Mouse (Mus musculus) lung, postnatal 36 days (tissue): ENCODE data around the gene Bpifa5.
"Not testable (repeated sequence)": the region's sequence is repeated elsewhere in the genome, so short reads cannot be mapped to it uniquely, and the experiment has no call there.

Source experiments
- DNase-seq: peaks from one replicate; pipeline ENCODE4 v3.0.0; 2022; ENCODE audit warnings: mixed read lengths

The Bpifa5 gene

GRCm38 (mm10) chr2:154162307-154162706 is at the start of gene Bpifa5:
Bpifa5 (plus strand) TSS chr2:154162607.
- DNase-seq, result no peak

DNA sequence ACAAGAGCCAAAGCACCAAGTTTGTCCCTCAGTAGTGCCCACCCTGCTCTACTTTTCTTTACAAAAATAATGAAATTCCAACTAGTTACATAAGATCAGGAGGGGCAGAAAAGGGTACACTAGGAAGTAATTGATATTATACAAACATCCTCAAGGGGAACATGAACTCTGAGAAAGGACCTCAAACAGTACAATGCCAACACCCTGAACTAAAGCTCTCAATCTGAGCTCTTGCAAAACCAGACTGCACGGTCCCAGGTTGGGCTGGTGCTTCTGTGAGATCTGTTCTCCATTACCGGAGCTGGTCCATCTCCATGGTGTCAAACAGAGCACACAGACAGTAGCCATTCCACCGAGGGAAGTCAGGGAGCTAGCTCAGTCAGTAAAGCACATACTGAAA is 45.0 kb upstream of the Bpifa5 start:
- peak; percentile 45 for DNase-seq

DNA sequence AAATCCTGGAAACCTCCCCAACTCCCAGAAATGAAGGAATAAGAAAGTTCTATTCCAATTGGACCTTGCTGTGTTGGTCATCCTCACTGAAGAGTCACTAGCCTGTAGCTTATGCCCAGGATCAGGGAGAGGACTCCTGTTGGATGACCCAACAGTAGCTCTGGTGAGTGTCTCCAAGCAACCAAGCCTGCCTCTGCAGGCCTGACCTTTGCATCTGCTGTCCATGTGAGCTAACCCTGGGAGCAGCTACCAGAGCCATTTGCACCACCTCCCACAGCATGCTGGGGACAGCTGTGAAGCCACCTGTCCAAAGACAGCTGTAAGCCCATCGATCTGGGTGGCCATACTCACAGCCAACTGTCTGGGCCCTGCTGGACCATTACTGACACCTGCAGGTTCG is 32.3 kb upstream of the Bpifa5 start, which contains the start of gene Bpifa3:
Bpifa3 (plus strand) TSS at position 217 of the 400 bp plus-strand sequence.
- no peak for DNase-seq

DNA sequence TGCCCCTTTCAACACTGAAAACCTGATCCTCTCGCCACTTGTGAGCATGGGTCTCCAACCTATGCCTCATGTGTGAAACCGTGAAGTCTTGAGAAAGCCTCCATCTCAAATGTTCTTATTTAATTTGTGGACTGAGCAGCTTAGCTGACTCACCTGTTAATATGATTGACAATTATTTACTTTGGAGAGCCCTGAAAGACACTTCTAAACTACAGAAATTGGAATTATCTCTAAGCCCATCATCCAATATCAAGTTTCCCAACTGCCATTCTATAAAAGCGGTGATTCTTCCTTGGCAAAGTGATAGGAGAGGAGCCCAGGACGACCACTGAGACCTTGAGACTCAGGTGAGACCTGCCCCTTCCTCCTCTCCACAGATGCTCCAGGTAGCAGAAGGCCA is 19.8 kb upstream of the Bpifa5 start, which contains the start of gene Bpifa1:
Bpifa1 (plus strand) TSS at position 301 of the 400 bp plus-strand sequence.
- no peak for DNase-seq

DNA sequence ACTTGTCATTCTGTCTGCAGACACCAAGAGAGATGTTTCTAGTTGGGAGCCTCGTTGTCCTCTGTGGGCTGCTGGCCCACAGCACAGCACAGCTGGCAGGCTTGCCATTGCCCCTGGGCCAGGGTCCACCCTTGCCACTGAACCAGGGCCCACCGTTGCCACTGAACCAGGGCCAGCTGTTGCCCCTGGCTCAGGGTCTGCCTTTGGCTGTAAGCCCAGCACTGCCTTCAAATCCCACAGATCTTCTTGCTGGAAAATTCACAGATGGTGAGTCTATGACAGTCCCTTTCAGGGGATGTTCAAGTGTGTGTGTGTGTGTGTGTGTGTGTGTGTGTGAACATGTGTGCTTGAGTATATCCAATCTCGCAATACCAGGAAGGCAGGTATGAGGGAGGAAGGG is 18.7 kb upstream of the Bpifa5 start:
- DNase-seq, result no peak

- no peak for DNase-seq
Measured at GRCm38 (mm10) chr2:154147496-154147895, 14.9 kb upstream of the Bpifa5 start.

DNA sequence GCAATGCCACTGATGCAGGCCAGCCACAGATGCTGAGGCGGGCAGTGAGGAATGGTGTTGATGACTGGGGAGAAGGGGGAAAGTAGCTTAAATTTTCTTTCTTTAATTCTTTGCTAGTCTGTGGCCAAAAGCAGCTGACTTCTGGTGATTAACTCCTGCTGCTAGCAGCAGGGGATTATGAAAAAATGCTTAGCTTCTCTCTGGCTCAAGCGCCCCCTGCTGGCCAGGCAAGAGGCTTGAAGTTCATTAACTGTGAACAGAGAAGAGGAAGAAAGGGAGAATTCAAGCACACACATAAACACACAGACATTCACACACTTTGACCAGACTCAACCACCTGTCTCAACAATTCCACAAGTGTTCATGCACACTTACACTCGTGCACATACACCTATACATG is 4.0 kb upstream of the Bpifa5 start:
- DNase-seq, result peak; percentile 29

DNA sequence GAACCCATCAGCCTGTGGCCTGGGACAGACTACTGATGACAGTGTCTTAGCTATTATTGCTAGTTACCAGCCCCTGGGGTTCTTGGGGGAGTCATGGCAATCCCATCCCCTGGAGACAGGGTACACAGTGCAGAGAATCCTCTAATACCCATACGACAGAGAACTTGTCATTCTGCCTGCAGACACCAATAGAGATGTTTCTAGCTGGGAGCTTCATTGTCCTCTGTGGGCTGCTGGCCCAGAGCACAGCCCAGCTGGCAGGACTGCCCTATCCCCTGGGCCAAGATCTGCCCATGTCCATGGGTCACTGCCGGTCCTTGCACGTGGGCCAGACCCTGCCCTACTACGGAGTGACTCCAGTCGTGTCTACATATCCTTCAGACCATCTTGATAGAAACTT is 899 bp downstream of the Bpifa5 start:
- DNase-seq, result no peak

GRCm38 (mm10) chr2:154169172-154169571 is 6.8 kb downstream of the Bpifa5 start:
- peak; percentile 52 for DNase-seq

DNA sequence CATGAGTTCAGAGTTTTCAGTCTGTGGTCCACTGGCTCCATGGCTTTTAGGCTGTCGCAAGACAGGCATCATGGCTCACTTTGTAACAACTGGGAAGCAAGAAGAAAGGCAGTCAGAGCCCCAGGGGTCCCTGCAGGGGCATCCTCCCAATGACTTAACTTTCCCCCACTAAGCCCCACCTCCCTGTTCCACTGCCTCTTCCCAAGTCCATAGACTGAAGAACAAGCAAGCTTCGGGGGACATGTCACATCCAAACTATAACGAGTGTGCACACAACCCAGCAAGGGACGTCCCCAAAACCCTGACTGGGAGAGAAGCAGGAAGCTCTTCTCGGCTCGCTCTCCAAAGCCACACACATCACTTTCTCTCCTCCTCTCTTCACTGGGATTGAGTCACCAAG is 9.2 kb downstream of the Bpifa5 start:
- no peak for DNase-seq

DNA sequence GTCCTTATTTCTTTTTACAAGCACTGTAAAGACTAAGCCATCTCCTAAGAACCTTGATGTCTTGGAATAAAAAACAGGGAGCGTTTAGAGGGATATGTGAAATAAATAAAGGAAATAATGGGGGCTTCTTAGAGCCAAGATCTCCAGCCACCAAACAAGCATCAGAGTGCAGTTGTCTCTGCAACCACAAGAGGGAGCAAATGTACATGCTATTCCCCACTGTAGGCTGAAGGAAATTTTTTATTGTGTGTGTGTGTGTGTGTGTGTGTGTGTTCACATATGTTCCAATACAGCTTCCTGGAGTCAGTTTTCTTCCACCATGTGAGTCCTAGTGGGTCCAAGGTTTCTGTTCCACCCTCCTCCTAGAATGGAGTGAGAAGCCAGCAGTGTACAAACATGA is 10.9 kb downstream of the Bpifa5 start:
- peak; percentile 69 for DNase-seq

GRCm38 (mm10) chr2:154181900-154182299 is 19.5 kb downstream of the Bpifa5 start:
- not testable (repeated sequence) for DNase-seq

GRCm38 (mm10) chr2:154183061-154183460 is 20.7 kb downstream of the Bpifa5 start:
- DNase-seq, result not testable (repeated sequence)

- peak; percentile 73 for DNase-seq
Measured at GRCm38 (mm10) chr2:154185319-154185718, 22.9 kb downstream of the Bpifa5 start.

DNA sequence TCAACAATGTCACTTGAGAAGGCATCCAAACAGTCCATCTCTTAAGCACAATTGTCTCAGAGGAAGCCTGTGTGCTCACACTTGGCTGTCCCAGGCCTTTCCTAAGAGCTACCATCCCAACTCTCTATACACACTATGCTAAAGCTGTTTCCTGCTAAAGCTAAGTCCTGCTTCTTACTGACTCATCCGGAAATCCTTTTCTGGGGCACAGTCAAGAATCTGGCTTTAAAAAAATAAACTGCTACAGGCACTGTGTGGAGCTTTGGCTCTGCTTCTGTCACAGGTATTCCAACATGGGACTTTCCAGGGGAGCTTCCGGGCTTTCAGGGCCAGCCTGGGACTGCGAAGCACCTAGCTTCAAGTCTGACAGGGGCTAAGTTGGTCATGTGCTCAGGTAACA is 23.3 kb downstream of the Bpifa5 start:
- DNase-seq, result peak; percentile 25

- DNase-seq, result peak; percentile 44
Measured at GRCm38 (mm10) chr2:154187468-154187867, 25.1 kb downstream of the Bpifa5 start.

DNA sequence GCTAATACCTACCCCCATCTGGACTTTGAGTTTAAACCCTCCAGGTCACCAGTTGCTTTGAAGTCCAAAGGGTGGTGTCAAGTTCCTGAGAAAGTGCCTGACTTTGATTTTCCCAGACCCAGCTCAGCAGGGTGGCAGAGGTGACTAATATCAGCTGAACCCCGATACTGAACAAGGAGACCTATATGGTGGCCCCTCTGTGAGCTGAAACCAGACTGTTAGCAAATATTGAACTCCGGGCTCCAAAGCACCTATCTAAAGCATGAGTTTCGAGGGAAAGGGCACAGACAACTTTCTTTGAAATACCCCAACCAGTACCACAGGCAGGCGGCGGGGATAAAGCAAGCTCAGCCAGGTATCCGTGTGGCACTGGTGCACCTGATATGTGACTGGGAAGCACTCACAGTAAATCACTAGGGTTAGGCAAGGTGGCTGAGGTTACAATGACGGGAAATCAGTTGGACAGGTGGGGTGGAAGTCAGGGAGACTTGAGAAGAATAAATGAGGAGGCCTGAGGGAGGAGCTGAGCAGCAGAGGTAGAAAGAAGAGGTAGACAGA is 27.5 kb downstream of the Bpifa5 start:
- no peak for DNase-seq

DNA sequence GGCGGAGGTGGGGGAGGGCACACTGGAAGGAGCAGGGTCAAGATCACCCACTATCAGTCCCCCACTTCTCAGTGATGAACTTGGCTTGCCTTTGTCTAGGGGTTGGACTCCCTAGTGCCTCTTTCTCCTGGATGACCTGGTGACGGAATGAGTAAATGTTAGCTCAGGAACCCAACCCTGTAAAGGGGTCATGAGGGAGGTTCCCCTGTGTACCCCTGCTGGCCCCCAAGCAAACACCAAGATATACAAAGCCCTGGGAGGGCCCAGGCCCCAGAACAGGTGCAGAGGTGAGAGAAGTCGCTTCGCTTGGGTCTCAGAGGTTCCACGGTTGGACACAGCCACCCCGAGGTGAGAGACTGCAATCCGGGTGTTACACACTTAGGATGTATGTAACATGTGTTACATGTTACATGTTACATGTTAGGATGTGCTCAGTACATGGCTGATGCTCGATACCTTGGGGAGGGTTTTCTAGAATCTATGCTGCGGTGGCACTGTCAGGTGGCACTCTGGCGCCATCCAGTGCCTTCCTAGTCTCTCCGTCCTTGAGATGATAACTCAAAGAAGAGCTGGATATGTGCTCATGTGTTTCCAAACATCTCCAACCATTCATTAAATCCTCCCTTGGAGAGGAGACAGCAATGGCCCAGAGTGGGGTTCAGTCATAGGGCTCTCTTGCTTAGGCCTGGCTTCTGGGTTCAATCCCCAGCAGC is 28.3 kb downstream of the Bpifa5 start, which contains the start of gene Bpifb1:
Bpifb1 (plus strand) TSS at position 273 of the 713 bp plus-strand sequence.
- DNase-seq, result no peak

DNA sequence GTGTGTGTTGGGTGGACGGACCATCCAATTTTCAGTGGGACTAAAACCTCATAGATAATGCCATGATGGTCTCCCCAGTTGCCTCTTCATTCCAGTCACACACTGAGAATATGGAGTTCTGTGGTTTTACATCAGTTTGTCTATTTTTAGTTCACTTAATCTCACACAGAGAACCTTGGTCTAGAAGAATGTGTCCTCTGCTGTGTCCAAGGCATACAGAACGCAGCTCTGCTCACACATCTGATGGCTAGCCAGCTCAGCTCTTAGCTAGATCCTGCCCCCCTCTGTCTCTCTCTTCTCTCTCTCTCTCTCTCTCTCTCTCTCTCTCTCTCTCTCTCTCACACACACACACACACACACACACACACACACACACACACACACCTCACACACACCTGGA is 29.7 kb downstream of the Bpifa5 start:
- no peak for DNase-seq

- no peak for DNase-seq
Measured at GRCm38 (mm10) chr2:154193071-154193470, 30.7 kb downstream of the Bpifa5 start.

DNA sequence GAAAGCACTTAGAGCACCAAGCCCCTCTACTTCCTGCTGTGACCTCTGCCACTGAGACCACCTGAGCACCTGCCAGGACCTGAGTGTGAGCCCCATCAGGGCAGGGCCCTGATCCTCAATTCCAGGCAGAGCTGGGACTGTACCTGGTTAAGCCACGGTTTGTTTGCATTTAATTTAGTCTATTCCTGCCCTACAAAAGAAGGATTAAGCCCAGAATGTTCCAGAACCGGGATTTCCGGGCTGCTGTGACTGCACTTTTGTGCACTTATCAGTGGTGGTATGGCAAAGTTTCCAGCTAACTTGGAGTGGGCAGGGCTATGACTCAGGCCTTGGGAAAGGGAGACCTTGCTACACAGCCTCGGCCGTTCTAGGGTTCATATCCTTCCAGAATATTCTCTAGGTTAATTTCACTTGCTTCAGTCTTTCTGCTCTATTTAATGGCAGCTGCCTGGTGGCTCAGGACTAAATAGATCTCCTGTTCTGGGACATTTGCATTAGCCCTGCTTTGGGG is 31.6 kb downstream of the Bpifa5 start:
- DNase-seq, result peak; percentile 30

- no peak for DNase-seq
Measured at GRCm38 (mm10) chr2:154197036-154197435, 34.6 kb downstream of the Bpifa5 start.

- DNase-seq, result no peak
Measured at GRCm38 (mm10) chr2:154204630-154205029, 42.2 kb downstream of the Bpifa5 start.

- DNase-seq, result peak; percentile 77
Measured at GRCm38 (mm10) chr2:154206908-154207307, 44.5 kb downstream of the Bpifa5 start.
